Mouse (Mus musculus): ENCODE results near the gene Zkscan16.

The Zkscan16 gene

GRCm38 (mm10) chr4:58943420-58944205 is at the start of gene Zkscan16:
TSS of gene Zkscan16 (plus strand) at chr4:58943628.
- DNase-seq = peak; percentile 89

DNA sequence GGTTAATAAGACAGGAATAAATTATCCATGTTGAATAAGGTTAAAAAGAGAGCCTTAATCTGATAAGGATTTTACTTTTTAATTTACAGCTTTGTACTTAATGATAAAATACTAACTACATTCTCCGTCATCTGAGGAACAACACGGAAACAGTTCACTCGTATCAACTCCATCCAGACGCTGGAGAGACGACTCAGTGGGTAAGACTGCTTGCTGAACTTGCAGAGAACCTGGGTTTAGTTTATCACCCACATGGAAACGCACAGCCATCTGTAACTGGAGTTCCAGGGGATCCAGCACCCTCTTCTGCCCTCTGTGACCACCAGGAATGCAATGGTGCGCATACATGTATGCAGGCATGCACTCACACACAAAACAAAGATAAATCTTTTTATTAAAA is 49.0 kb upstream of the Zkscan16 start:
- DNase-seq = no peak

DNA sequence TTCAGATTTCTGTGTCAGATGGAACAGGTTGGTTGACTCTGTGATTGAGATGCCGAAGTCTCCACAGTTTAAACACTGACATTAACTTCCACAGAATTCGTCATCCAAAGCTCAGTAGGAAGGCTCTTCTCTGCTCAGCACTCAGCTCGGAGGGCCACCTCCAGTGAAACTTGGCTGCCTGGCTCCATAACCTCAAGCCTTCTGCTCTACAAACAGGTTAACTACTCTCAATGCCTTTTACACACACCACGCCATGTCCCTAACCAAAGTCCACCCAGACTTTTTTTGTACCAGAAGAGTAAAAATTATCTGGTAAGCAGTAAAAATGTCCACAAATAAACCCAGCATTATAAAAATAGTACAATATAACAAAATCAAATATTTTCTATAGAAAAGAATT is 46.0 kb upstream of the Zkscan16 start:
- DNase-seq = no peak

GRCm38 (mm10) chr4:58898318-58898717 is 45.1 kb upstream of the Zkscan16 start:
- DNase-seq = no peak

DNA sequence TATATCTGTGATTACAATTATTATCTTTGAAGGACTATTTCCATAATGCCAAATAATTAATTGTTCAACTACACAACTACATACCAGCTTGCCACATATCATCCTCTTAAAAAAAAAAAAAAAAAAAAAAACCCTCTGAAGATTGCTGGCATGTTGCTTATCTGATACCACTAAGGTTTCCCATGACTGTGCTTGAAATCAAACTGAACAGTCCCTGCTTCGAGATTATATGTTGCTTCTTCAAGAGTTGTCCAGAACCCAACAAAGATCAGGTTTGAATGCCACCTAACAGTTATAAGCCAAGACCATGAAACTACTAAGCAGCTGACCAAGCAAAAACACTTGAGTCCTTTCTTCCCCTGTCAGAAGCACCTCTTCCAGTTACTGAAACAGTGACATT is 36.0 kb upstream of the Zkscan16 start:
- no peak for DNase-seq

DNA sequence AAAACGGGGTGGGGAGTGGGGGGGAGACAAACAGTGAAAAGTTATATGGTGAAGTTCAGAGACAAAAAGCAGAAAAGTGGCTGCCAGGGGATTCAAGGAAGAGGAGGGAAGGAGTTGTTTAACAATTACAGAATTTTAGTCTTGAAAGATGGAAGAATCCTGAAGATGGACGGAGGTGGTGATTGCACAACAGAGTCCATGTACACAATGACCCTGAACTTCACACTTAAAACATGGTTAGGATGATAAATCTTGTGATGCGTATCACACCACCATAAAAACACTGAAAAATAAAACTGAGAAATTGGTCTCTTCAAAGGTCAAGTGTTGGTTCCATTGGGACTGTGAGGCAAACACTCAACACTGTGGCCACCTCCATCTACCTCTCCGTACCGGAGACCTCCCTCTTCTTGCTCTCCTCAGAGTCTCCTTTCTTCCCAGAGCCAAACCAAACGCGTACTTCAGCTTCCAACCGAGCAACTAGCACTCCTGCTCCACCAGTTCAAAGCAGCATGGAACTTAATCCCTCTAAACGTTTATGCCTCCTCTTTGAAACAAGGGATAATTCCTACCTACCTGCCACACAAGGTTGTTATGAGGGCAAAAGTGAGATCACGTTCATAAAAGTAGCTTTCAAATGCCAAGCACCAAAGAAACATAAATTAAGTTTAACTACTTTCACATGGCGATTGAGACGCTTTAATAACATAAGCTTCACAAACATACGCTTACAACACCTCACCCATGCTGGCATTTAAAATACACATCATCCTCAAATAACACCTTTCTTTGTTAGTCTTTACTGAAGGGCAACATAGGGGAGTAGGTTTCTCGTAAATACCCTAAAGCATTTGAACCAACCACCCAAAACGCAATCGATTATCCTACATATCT is 33.0 kb upstream of the Zkscan16 start:
- no peak for DNase-seq

DNA sequence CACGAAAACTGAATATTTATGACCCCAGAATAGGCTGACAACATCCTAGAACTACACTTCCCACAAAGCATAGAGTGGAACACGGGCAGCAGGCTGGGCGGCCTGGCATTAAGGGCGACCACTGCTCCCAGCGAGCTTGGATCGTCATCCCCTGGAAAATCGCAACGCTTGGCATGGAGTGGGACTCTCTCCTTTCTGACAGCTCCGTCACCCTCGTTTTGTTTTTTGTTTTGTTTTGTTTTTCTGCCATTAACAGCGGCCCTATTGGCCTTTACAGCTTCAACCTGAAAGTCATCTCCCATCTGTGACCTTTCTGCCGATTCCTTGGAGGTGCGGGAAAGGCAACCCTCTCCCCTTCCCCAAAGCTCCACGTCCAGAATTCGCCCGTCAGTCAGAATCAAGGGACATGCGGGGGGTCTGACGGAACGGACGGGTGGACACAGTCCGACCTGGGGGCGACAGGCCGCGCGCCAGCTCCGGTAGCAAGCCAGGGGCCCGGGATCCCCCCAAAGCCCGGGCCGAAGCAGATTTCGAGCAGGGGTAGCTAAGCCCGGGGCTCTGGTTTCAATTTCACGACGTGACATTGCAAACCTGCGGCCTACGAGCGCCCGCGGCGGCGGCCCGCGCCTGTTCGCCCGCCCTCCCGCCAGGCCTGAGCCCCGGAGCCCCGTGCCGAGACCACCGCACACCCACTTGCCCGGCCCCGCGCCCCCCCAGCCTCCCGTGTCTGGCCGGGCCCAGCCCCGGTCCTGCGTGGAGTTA is 32.2 kb upstream of the Zkscan16 start:
- DNase-seq = peak; percentile 61

DNA sequence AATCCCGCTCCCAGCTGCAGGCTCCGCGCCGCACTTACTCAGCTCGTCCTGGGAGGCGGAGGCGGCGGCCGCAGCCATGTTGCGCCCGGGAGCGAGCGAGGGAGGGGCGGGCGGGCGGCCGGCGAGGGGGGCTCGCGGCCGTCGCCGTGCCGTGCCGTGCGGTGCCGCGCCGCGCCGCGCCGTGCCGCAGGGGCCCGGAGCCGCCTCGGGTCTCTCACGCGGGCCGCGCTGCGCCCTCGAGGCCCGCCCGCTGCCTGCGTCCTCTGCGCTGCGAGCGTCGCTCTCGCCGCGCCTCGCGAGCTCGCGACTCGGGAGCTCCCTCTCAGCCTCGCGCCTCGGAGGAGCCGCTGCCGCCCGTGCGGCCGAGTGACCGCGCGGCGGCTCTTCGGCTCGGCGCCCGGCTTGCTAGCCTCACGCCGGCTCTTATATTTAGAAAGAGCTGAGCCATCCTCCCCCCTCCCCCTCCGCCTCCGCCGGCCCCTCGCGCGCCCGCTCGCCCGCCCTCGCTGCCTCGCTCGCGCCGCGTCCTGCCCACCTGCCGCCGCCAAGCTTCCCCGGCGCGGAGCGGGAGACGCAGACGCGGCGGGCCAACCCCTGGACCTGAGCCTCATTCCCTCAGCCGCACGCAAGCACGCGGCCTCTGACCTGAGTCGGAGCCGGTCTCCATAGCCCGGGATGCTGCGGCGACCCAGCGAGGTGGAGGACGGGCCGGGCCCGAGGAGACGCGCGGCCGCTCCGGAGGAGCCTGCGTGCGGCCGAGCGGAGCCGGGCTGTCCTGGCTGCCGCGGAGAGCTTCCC is 31.4 kb upstream of the Zkscan16 start:
- DNase-seq = peak; percentile 73

DNA sequence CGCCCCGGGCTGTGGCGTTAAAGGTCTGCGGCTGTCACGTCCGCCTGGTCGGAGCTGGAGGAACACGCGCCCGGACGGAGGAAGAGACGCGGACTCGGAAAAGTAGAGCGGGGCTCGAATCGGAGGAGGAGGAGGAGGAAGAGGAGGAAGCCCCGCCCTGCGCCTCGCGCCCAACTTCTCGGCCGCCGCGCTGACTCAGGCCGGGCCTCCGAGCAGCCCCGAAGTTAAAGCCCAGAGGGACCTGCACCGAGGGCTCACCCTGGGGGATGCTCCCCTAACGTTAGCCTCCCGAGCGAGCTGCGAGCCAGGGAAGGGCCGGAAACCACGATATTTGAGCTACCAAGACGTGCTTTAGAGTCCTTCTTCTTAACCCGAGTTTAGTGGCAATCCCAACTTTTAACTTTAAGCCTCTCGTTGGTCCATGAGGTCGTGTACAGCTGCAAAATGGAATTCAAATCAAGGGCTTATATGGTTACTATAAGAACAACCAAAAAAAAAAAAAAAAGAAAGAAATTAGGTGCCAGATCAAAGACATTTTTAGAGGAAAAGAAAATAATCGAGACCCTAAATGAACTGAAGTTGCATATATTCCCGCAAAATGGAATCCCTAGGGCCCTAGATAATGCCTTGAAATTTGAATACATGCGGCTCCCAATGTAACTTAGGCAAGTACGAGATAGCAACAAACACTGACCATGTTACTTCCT is 30.6 kb upstream of the Zkscan16 start, which contains the start of gene Ecpas:
Gene Ecpas, minus strand, starts transcription at position 121 of the 707 bp plus-strand sequence.
- no peak for DNase-seq

DNA sequence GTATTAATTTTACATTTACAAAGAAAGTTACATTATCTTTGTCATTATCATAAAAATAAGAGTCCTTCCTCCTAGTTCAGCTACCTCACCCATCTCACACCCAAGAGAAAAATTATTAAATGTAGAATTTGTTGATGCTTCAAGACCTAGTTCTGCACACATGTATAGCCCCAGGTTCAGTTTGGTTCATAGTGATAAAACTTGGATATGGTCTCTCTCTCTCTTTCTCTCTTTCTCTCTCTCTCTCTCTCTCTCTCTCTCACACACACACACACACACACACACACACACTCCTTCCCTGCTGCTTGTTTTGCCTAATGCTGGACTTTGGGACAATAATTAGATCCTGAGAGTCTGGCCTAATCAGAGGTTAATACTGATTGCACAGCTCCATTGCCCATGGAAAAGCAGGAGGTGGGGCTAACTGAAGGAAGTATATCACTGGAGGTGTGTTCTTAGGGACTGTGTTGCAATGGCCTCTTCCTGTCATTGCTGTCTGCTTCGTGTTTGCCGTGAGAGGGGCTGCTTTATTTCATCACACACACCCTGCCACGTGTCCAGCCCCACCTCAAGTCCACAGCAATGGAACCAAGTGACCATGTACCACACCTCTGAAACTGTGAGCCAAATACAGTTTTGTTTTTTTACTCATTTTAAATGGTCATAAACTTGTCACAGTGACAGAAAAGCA is 29.9 kb upstream of the Zkscan16 start:
- no peak for DNase-seq

DNA sequence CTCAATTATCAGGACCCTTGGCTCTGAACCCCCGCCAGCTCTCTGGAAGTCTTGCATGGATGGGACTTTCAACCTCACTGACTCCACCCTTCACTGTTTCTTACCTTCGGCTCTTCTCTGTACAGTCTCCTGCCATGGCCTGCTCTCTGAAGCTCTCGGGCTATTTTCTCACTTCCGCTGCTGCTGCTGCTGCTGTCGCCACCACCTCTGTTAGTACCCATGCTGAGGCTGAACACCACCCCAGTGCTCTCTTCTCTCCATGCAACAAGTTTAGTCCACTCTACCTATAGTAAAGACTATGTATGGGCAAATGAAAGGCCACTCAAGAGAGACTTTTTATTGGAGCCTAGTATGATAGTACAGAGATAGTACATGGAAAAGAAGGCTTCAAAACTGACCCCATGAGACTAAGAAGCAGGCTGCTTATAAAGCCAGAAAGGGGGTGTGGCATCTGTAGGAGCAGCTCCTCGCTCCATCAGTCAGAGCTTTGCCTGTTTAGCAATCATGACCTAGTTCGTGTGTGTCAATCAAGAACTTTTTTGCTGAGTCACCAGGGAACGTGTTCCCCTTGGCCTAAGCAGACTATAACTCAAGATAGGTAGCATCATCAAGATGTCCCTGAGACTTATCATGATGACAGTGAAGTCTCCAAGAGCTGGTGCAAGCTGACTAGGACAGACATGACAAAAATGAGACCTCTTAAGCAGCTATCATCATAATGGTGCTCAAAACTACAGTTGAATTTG is 28.2 kb upstream of the Zkscan16 start:
- no peak for DNase-seq

- no peak for DNase-seq
These were observed 19.5 kb upstream of the Zkscan16 start for GRCm38 (mm10) chr4:58923933-58924332.

DNA sequence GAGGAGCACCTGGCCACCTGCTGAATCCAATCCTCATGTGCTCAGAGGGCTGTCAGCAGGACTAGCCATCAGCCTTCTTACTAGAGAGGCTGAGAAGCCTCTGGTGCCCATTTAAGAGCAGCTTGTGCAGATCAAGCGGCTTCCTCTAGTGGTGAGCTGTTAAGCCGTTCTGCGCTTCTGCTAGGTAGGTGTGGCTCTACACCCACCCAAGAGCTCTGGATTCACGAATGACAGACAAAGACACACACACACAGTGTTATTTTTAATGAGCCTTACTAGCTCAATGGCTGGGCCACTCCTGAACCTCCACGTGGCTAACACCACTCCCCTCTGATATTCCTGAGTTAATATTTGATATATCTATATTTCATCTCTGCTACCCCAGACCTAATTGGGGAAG is 17.8 kb upstream of the Zkscan16 start:
- no peak for DNase-seq

DNA sequence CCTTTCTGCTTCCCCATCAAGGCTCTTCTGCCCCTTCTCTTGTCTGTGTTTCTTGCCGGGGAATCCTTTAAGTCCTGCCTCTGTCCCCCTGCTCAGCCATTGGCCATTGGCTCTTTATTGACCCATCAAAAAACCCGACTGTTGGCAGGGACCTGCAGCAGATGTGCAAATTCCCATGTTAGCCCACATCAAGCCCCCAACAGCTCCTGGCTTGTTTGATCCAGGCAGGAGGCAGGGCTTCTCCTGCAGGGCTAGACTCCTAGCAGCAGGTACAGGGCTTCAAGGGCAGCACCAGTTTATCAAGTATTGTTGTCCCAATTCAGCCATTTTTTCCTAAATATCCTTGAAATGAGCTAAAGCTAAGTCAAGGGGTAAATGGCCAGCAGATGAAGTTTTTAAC is 17.3 kb upstream of the Zkscan16 start:
- no peak for DNase-seq

- DNase-seq = no peak
These were observed 15.8 kb upstream of the Zkscan16 start for GRCm38 (mm10) chr4:58927661-58928060.

- no peak for DNase-seq
These were observed 10.9 kb upstream of the Zkscan16 start for GRCm38 (mm10) chr4:58932541-58932940.

DNA sequence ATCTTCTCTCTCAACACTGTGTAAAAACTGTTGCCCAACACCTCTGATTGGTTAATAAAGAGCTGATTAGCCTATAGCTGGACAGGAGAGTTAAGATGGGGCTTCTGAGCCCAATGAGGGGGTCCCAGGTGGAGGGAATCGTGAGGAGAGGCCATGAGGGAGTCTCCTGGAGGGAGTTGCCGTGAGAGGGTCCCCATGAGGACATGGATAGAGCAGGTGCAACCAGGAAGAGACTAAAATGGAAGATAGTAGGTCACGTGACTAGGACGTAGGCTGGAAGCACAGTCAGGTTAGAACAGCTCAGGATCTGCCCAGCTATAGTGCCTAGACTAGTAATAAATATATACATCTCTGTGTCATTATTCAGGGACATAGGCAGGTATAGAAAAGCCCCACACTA is 9.1 kb upstream of the Zkscan16 start:
- no peak for DNase-seq

GRCm38 (mm10) chr4:58934746-58935476 is 8.5 kb upstream of the Zkscan16 start:
- peak; percentile 55 for DNase-seq

DNA sequence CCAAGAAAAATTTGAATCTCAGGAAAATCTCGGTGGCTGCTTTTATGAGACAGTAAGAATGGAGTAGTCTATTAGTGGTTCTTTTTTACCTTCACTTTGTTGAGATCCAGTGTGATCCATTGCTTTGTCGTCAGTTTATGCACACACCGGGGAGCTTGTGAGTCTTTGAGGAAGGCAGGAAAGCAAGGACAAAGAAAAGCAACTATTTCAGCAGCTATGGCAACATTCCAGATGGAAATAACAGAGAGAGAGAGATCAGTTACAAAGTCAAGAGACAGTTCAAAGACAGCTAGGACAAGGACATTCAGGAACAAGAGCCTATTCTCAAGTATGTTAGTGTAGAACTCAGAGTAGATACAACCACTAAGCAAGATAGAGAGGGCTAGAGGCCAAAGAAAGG is 7.6 kb upstream of the Zkscan16 start:
- no peak for DNase-seq

DNA sequence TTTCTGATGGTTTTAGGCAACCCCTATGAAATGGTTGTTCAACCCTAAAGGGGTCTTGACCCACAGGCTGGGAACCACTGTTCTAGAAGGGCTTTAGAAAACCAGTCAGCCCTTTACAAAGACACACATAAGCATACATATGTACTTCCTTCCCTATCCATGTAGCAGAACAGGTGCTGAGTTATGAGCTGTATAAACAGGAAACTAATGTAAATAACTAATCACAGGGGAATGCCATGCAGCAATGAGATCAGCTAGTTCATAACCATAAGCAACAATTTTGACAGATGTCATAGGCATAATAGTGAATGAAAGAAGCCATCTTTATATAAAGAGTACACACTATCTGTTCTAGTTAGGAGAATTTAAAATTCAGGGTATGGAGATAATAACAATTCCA is 1.8 kb upstream of the Zkscan16 start:
- no peak for DNase-seq
